Mouse (Mus musculus) liver, embryonic 11.5 days (tissue): ENCODE measurements around the gene Fgfr2. TPM values are rescaled to one million over a fixed set of nuclear protein-coding genes. Genes with fewer than 3 reads are reported as not detected.

Experiments used
- ATAC-seq: fragments of 200-750 bp; cut with Nextera tagmentation; replicated peaks from 2 replicates; pipeline ENCODE4 v1.8.0; 2017; ENCODE audit warnings: moderate number of reproducible peaks, mild to moderate bottlenecking, moderate TSS enrichment, moderate library complexity; ENCODE audit not compliant: low FRiP score
- DNase-seq: peaks from one replicate; pipeline ENCODE4 v3.0.0-alpha.2; 2017; ENCODE audit warnings: low spot score
- H3K27ac ChIP-seq: fragments of 300-500 bp; sonication (generic); 2 replicates; pipeline ENCODE4 v1.5.1; 2014; ENCODE audit warnings: mild to moderate bottlenecking, low read depth, low read length, control low read depth
- H3K27me3 ChIP-seq: fragments of 300-500 bp; sonication (generic); replicated peaks from 2 replicates; pipeline ENCODE4 v1.6.1; 2014; ENCODE audit warnings: low read length, mixed read lengths; ENCODE audit not compliant: control insufficient read depth, insufficient read depth
- H3K36me3 ChIP-seq: fragments of 300-500 bp; sonication (generic); 2 replicates; pipeline ENCODE4 v1.6.1; 2014; ENCODE audit warnings: mild to moderate bottlenecking, low read length, moderate library complexity, mixed read lengths; ENCODE audit not compliant: control insufficient read depth, insufficient read depth
- H3K4me1 ChIP-seq: fragments of 300-500 bp; sonication (generic); replicated peaks from 2 replicates; pipeline ENCODE4 v1.6.1; 2014; ENCODE audit warnings: low read length, mixed read lengths; ENCODE audit not compliant: control insufficient read depth, insufficient read depth
- H3K4me2 ChIP-seq: fragments of 300-500 bp; sonication (generic); 2 replicates; pipeline ENCODE4 v1.6.1; 2014; ENCODE audit warnings: mild to moderate bottlenecking, control low read depth, moderate library complexity
- H3K4me3 ChIP-seq: fragments of 300-500 bp; sonication (generic); 2 replicates; pipeline ENCODE4 v1.5.1; 2014; ENCODE audit warnings: low read depth, low read length, control low read depth
- H3K9ac ChIP-seq: fragments of 300-500 bp; sonication (generic); 2 replicates; pipeline ENCODE4 v1.6.1; 2014; ENCODE audit warnings: low read depth, low read length, control low read depth
- H3K9me3 ChIP-seq: fragments of 300-500 bp; sonication (generic); 2 replicates; pipeline ENCODE4 v1.6.1; 2016; ENCODE audit warnings: low read length, inconsistent platforms, mixed read lengths; ENCODE audit not compliant: control insufficient read depth
- WGBS: fragments of 180-500 bp; shearing (Covaris S2); extraction: QIAGEN DNeasy Blood & Tissue Kit; methylation state at CpG from one replicate; pipeline ENCODE4 v1.1.7; 2014; 5-methylcytosine and 5-hydroxymethylcytosine counted together
- polyA plus RNA-seq: library from polyadenylated mRNA; unstranded; fragments of >200 nt; fragmentation: Nextera tagmentation; extraction: Ambion mirVana; gene quantifications from 2 replicates; pipeline ENCODE4 v1.2.1, GENCODE M21; 2014

Gene Fgfr2
- polyA plus RNA-seq, 1 experiment from 2014 or later, result 32.6 TPM

- no peak for ATAC-seq
- H3K4me1 ChIP-seq, result peaks cover 3% of the 10 kb centered on the region; the same call in 1 of the 2 replicates
- H3K4me3 ChIP-seq, result no peak overlapping the region
- no peaks in the 10 kb centered on the region for H3K27me3 ChIP-seq
- no peak overlapping the region for H3K27ac ChIP-seq
- H3K9ac ChIP-seq, result no peak overlapping the region
- H3K4me2 ChIP-seq, result no peak overlapping the region
- DNase-seq, result no peak
- H3K9me3 ChIP-seq, result no peaks in the 10 kb centered on the region
- 67% methylated on average over 9 of the region's 9 CpGs for WGBS
- H3K36me3 ChIP-seq, result no peaks in the 10 kb centered on the region
These were observed 2833.7 kb downstream of the Fgfr2 start for GRCm38 (mm10) chr7:130289428-130289790.

DNA sequence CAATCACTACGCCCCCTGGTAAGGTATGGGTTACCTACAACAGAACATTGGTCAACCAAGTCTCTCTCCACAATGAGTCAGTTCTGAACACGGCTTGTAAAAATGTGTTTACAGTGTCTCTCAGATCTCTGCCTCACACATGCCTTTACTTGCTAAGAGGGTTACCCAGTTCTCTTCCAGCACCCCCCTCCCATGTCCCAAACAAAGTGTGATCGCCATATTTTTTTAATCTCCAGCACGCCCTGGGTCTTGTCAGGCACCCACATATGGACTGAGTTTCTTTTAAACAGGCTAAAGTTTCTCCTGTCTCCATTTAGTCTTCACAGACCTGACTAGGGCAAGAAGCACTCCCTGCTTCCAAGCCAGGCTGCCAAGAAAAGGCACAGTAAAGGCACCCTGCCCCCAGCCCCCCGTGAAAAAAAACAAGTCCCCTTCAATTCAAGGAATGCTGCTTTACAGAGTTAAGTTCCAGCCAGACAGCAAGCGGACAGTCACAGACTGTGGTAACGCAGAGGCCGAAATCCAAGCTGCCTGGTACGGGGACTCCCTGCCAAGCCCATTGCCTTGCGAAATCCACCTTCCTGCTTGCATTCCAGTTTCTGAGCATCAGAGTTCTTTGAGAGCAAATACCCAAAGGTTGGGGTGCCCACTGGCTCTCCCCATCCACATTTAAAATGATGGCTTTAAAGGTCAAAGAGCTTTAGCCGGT lies 2834.3 kb downstream of the Fgfr2 start:
- no peaks in the 10 kb centered on the region for H3K36me3 ChIP-seq
- H3K4me1 ChIP-seq, result peaks cover 3% of the 10 kb centered on the region; the same call in 1 of the 2 replicates
- DNase-seq (no peak), ATAC-seq (no peak)
- no peak overlapping the region for H3K9ac ChIP-seq
- H3K27me3 ChIP-seq, result no peaks in the 10 kb centered on the region
- no peak overlapping the region for H3K27ac ChIP-seq
- WGBS, result 62% methylated on average over 11 of the region's 11 CpGs
- no peaks in the 10 kb centered on the region for H3K9me3 ChIP-seq
- H3K4me2 ChIP-seq, result no peak overlapping the region
- H3K4me3 ChIP-seq, result no peak overlapping the region

DNA sequence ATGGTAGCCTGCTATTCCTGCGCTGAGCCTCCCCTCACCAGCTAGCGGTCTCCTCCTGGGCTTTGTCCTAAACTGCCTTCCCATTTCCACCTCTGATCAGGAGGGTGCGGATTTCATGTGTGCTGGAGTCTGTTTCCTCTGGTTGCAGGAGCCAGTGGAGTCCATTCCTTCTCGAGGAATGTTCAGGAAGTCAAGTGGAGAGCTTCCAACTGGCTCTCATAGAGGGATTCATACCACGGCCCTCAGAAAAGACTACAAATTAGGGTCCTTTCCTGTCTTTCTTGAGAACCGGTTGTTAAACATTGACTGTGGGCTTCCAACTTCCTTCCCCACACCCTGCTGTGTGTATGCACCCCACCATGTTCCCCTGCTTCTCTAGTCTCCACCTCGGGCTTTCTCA lies 2834.9 kb downstream of the Fgfr2 start:
- ATAC-seq (no peak), DNase-seq (no peak)
- H3K4me3 ChIP-seq, result no peak overlapping the region
- no peak overlapping the region for H3K27ac ChIP-seq
- 59% methylated on average over 7 of the region's 7 CpGs for WGBS
- peaks cover 3% of the 10 kb centered on the region; the same call in 1 of the 2 replicates for H3K4me1 ChIP-seq
- H3K4me2 ChIP-seq, result no peak overlapping the region
- no peaks in the 10 kb centered on the region for H3K36me3 ChIP-seq
- H3K9me3 ChIP-seq, result no peaks in the 10 kb centered on the region
- no peaks in the 10 kb centered on the region for H3K27me3 ChIP-seq
- no peak overlapping the region for H3K9ac ChIP-seq

DNA sequence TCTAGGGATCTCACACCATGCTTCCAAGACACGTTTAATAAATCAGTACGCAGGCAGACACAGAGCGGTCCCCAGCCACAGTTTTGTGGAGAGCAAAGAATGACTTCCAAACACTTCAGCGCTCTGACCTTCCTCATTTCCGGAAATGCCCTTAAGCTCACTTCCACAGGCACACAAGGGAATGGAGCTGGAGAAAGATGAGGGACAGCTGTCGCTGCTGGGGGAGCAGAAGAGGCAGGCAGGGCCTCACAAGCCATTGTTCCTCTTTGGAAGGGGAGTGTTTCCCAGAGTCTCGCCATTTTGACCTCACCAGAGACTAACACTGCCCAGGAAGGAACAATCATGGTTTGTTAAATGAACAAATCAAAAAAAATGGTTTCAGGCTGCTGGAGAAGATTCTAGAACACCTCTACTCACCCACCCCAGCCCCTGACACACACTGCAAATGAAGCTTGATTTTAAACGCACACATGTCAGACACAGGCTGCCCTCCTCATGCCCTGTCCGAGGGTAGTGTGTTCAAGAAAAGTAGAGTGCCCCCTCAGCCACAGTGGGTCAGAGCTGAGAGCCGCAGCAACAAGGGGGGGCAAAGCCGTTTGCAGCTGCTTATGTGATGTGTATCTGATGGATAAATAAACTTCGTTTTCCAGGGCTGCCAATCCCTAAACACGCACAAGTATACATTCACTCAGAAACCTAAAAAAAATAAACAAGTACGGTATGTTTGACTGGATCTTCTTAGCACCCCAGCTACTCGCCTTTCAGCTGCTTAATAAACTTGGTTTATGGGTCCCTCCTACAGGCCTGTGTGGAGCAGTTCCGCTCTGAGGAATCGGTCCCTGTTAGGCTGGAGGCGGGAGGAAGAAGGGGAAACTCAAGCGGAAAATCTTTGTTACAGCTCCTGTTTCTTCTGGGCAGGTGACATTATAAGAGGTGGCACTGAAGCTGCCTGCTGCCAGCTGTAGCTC lies 2844.1 kb downstream of the Fgfr2 start:
- Histone ChIP-seq H3K9me3 (no peaks in the 10 kb centered on the region), H3K4me3 (no peak overlapping the region), H3K9ac (no peak overlapping the region), H3K27me3 (no peaks in the 10 kb centered on the region), H3K27ac (no peak overlapping the region), H3K4me2 (no peak overlapping the region), H3K36me3 (no peaks in the 10 kb centered on the region), H3K4me1 (no peaks in the 10 kb centered on the region)
- WGBS, result 62% methylated on average over 19 of the region's 19 CpGs
- DNase-seq (no peak), ATAC-seq (no peak)

GRCm38 (mm10) chr7:130278000-130278737 lies 2845.0 kb downstream of the Fgfr2 start:
- Histone ChIP-seq H3K9me3 (no peaks in the 10 kb centered on the region), H3K27ac (no peak overlapping the region), H3K4me1 (no peaks in the 10 kb centered on the region), H3K36me3 (no peaks in the 10 kb centered on the region), H3K27me3 (no peaks in the 10 kb centered on the region), H3K4me3 (no peak overlapping the region), H3K9ac (no peak overlapping the region), H3K4me2 (no peak overlapping the region)
- no peak for DNase-seq
- 69% methylated on average over 11 of the region's 11 CpGs for WGBS
- ATAC-seq, result no peak

DNA sequence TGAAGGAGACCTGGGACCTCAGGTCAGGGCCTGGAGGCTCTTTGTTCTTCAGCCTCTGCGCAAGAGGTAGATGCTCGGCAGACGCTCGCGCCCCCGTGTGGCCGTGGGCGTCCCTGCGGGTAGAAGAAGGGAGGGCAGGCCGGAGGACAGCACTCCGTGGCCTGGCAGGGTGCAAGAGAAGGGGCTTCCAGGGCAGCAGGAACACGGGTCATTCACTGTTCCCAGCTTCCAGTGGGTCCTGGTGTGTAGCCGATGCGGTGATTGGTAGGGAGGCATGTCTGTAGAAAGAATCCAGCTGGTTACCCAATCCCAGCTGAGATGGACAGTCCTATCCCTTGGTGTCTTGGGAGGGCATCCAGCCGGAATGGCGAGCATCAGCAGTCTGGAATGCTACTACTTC lies 2849.9 kb downstream of the Fgfr2 start:
- Histone ChIP-seq H3K4me2 (no peak overlapping the region), H3K27me3 (no peaks in the 10 kb centered on the region; the same call in 1 of the 2 replicates), H3K9ac (no peak overlapping the region), H3K36me3 (no peaks in the 10 kb centered on the region), H3K9me3 (no peaks in the 10 kb centered on the region), H3K4me3 (no peak overlapping the region), H3K4me1 (no peaks in the 10 kb centered on the region), H3K27ac (no peak overlapping the region)
- peak; percentile 75 for DNase-seq
- ATAC-seq, result no peak; the same call in 1 of the 2 replicates
- WGBS, result 16% methylated on average over 16 of the region's 16 CpGs

- H3K4me1 ChIP-seq, result peaks cover 3% of the 10 kb centered on the region
- H3K4me2 ChIP-seq, result no peak overlapping the region
- no peak for DNase-seq
- H3K27ac ChIP-seq, result no peak overlapping the region
- no peaks in the 10 kb centered on the region for H3K36me3 ChIP-seq
- H3K27me3 ChIP-seq, result peaks cover 12% of the 10 kb centered on the region
- H3K4me3 ChIP-seq, result no peak overlapping the region
- ATAC-seq, result no peak
- no peaks in the 10 kb centered on the region for H3K9me3 ChIP-seq
- 80% methylated on average over 5 of the region's 5 CpGs for WGBS
- no peak overlapping the region for H3K9ac ChIP-seq
These were observed 2852.3 kb downstream of the Fgfr2 start for GRCm38 (mm10) chr7:130270807-130271206.

DNA sequence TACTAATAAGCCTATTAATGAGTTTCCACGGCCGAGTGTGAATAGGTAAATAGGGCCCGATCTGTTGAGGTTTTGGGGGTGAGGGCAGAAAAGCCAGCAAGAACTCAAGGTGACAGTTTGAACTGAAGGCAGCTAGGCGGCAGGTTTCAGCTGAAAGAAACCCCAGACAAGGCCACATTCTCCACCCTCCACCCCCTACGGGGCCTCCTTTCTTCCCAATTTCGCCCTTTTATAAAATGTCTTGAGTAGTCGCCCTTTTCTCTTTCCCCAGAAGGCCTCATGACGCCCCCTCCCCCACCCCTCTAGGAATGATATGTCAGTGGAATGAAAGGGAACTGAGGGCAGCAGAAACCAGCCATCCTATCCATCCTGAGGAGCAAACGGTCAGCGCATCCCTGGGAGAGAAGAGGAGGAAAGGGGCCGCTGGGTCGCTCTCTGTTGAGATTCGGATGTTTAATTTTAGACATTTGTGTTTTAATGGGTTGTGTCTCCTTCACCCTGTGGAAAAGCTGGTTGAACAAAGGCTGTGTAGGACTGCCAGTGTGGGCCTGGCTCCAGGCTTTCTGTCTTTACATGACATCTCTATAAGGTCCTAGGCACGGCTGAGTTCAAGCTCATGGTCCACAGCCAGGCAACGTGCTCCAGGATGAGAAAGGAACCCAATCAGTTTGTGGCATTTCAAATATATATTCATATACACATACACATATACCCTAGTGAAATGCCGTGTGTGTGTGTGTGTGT lies 2853.9 kb downstream of the Fgfr2 start:
- H3K4me2 ChIP-seq, result no peak overlapping the region
- H3K4me3 ChIP-seq, result no peak overlapping the region
- no peak overlapping the region for H3K27ac ChIP-seq
- no peaks in the 10 kb centered on the region for H3K9me3 ChIP-seq
- no peak overlapping the region for H3K9ac ChIP-seq
- no peak for DNase-seq
- no peak for ATAC-seq
- peaks cover 27% of the 10 kb centered on the region for H3K27me3 ChIP-seq
- H3K36me3 ChIP-seq, result no peaks in the 10 kb centered on the region
- WGBS, result 54% methylated on average over 16 of the region's 16 CpGs
- peaks cover 3% of the 10 kb centered on the region for H3K4me1 ChIP-seq
